Mouse (Mus musculus): ENCODE measurements around the gene Lgals9.

Gene Lgals9

DNA sequence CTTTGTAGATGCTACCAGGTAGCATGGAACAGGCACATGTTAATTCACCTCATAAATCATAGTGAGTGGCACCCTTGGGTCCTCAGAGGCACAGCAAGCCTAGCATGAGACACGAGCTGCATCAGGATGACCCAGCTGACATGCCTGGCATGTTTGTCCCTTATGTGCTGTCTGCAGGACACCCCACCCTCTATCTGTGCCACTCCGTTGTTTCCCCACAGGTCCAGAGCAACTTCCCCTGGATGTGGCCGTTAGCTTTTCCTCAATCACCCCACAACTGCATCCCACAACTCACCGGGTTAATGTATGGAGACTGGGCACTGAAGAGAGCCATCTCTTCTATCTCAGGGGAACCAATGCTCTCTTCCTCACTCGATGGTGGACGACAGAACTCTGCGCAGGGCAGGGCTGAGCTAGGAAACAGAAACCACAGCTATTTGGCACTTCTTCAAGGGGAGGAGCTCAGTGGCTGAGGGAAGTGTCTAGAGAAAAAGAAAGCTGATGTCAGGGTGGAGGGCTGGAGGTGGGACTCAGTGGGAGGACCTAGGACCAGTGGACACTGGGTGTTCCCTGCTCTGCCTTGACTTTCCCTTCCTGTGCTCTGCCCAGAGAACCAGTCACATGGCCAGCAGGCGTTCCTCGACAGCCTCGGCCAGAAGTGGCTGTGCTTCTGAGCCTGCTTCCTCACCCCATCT, at the start of gene Lgals9:
Lgals9 (minus strand) TSS at position 464 of the 695 bp plus-strand sequence.
- DNase-seq (ENCODE audit: low spot score), result peak; percentile 51

DNA sequence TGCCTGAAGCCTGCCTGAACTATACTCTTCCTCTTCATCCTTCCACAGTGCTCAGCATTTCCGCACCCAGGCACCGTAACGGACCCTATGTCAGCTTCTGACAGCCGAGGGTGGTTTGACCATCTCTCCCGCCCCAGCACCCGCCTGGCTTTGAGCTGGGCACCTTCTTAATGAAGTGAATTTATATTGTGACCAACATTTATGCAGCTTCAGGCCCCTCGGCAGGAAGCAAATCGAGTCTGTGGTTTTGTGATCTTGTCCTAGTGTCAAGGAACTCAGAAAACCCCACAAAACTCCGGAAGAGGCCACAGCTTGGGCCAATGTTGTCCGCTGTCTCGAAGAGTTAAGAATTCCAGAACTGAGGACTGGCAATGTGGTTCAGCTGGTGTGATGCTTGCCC, 48.9 kb upstream of the Lgals9 start:
- no peak for DNase-seq (ENCODE audit: low spot score)

DNA sequence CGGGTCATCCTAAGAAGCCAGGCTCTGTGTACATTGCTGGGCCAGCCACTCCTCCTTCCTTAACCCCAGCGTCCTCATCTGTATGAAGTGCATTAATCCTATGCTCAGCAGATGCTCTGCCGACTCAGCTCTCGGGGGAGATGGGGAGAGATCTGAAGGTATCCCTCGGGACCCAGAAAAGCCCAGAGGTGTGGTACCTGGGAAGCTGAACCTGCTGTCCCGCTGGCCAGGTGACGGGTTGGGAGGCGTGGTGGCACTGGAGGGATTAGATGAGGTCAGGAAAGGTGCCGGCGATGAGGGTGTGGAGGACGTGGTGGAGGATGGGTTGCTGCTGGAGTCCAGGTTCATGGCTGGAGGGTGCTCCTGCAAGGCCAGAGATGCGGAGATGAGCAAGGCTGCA, 48.3 kb upstream of the Lgals9 start:
- DNase-seq (ENCODE audit: low spot score), result no peak

DNA sequence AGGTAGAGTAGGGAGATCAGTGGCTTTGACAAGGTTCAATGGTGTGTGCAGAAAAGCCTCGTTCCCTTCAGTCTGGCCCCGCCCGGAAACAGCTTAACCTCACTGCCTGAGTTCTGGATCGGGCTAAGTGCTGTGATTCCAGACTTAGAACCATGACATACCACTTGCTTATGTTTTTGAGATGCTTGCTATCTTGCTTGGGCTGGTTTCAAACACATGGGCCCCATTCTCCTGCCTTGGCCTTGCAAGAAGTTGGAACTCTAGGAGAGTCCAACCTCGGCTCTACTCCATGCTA, 46.7 kb upstream of the Lgals9 start:
- DNase-seq (ENCODE audit: low spot score), result no peak

DNA sequence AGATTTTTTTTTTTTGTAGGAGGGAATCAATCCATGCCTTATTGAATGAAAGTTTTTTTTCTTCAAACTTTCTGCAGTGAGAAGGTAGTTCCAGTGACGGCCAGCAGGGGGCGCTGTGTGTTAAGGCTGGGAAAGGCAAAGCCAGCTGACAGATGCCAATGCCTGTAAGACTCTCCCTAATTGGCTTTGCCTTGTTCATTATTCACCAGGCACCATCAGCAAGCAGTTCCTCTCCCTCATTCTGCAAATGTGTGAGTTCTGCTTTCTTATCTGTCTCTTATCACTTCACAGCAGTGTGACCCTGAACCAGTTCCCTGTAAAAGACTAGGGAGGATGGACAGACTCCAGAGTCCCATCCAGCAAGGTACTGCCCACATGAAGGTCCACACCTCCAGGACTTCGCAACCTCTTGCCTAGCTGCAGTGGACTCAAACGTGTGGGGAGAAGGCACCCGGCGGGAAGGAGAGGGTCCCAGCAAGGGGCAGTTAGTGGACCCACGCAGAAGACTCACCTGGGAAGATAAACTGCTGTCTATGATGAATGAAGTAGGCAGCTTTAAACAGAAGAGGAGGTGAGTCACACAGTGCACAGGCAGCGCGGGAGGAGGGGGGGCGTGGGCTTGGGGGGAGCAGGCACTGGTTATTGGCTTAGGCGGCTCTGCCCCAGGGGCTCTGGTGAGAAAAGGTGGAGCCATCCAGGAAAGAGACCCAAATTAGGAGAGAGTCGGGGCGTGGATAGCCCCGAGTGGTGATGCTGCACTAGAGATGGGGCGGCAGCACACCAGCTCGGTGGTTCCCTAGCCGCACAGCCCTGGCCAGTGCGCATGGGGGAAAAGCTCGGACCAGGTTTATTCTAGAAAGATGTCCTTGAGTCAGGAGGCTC, 46.1 kb upstream of the Lgals9 start:
- peak; percentile 85 for DNase-seq (ENCODE audit: low spot score)

DNA sequence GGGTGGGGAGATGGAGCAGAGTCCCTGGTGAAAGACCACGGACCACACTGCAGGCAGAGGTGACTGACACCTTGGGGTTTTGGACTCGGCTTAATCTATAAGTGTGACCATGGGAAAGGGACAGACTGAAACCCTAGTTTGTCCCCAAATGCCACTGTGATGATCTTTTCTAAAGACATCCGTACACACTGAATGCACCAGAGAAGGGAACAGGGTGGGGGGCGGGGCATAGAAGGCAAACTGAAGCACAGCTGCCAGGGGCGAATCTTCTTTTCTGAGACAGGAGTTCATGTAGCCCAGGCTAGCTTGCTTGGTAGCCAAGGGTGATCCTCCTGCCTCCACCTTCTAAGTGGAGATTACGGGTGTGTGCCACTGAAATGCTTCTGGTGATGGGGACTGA, 39.0 kb upstream of the Lgals9 start:
- no peak for DNase-seq (ENCODE audit: low spot score)

DNA sequence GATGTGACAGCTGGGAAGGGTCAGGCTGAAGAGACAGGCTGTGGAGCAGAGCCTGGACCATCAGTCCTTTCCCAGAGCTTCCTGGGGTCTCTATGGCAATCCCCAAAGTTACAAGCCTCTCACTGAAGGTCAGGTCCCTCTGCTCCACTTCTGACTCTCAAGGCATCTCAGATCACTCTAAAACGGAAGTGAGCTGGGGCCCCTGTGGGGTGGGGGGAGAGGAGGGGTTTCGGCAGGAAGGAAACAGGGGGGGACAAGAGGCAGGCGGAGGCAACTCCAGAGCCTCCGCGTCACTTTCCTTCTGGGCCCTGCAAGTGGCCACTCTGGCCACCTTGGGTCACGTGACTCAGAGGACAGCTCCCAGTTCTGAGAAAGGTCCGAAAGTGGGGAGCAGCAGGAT, 38.6 kb upstream of the Lgals9 start:
- DNase-seq (ENCODE audit: low spot score), result no peak

DNA sequence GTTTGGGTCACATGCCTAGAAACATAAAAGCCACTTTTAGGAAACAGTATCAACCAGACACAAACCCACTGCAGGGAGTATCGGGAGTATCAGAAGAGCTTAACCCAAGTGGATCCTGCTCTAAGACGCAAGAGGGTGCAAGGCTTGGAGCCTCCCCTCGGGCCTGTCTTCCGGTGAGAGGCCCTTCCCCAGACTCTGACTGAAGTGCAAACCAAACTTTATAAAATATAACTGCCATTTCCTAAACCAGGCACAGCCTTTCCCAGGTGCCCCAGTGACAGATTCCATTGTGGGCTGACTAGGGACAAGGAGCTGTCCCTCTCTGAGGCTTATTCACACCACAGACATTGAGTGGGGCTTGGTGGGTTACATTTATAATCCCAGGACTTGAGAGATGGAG, 38.1 kb upstream of the Lgals9 start:
- no peak for DNase-seq (ENCODE audit: low spot score)

DNA sequence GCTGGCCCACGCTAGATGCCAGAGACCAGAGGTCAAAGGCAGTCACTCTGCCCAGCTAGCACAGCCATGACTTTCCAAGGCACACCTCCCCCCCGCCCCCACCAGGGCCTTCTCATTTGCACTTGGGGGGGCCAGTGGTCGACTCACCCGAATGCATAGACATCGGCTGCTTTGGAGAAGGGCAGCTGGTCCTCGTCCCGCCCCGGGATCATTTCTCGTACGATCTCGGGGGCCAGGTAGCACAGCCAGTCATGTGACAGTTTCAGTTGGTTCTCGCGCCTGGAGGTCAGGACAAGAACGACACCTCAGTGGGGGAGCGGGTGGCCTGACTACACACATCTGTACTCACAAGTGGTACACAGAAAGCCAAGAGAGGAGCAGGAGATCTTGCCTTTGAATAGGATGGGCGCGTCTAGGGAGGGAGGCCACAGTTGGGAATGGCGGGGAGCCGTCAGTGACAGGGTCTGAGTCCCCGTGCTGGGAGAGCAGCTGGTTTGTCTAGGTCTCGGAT, 35.8 kb upstream of the Lgals9 start:
- DNase-seq (ENCODE audit: low spot score), result no peak

DNA sequence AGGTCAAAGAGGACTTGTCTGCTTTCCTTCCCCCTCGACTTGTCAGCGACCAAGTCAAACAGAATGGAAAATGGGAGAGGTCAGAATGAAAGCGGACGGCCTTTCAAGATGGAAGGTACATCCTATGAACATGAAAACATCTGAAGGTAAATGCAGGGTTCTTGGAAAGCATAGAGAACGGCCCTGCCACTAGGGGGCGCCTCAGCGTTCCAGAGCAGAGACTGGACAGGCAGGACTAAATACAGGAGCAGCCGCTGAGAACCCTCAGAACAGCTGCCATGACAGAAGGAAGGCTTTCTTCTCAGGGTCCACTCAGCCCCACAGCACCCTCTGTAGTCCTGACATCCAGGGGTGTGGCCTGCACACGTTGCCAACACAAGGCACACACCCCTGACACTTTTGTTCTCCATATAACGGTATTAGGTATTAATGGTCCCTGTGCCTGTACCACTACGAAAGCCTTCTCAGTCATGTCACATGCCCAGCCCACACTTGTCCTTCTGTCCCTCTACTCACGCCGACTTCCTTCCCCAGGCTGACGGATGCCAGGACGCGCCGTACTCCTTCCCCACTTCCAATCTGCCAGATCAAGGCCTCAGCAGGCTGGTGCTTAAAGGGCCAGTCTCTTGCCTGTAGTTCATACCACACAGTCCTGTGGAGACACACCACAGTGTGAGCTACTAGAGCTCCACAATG, 35.2 kb upstream of the Lgals9 start:
- DNase-seq (ENCODE audit: low spot score), result no peak

DNA sequence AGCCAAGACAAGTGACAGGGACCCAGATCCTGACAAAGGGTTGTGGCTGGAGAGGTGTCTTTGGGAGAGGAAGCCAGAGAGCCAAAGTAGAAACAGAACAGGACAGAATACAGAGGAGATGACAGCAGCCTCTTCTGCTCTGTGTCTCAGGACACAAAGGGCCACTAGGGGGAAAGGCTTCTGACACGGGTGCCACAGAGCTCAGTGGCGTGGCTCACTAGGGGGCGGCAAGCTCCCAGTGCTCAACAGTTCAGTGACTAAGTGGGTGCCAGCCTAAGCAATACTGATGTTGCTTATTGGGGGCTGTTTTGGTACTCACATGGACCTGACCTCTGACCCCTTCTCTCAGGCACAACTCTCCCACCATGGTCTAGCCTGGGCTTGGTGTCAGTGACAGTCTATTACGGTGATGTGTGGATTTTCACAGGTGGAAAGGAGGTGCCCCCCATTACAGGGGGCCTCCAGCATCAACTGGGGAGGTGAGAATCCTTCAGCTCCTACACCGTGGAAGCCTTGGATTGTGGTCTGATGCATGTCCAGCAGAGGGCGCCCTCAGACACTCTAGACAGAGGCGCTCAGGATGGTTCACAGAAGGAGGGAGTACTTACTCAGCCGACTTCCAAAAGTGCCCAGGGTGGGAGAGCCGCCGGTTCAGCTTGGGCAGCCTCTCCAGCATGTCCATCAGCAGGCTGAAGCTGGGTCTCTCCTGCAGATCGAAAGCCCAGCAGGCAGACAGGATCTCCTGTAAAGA, 34.4 kb upstream of the Lgals9 start:
- DNase-seq (ENCODE audit: low spot score), result peak; percentile 73

DNA sequence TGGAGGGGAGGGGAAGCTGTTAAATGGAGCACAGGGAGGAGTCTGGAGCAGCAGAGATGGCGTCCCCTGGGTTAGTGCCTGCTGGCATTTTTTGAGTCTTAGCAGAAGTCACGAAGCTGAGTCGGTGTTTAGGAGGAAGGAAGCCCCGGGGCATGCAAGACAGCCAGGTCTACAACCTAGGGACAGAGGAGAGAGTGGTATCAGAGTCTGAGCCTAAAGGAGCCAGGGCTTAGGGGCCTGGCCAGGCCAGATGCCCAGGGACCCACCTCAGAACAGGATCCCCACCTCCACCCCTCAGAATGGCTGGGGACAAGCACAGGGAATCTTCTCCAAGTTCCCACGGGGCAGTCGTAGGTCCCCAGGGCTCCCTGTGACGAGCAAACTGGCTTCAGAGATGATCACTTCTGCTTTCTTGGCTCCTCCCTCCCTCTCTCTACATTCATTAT, 32.4 kb upstream of the Lgals9 start:
- no peak for DNase-seq (ENCODE audit: low spot score)

DNA sequence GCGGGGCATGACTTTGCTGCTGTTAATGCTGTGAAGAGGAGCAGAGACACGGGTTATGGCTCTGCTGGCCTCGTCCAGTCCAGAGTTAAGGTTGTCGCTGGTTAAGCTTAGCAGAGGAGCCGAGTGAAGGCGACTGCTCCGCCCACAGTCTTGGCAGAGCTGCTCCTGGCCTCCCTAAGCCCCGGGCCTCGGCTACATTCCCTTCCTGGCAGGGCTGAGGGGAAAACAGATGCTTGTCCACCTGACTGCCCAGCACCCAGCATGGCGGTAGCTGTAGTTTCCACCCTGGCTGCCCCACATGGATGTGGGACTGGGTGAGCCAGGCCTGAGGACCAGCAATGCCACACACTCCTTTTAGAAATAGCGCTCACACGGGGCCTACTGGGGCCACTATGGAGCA, 31.5 kb upstream of the Lgals9 start:
- no peak for DNase-seq (ENCODE audit: low spot score)

DNA sequence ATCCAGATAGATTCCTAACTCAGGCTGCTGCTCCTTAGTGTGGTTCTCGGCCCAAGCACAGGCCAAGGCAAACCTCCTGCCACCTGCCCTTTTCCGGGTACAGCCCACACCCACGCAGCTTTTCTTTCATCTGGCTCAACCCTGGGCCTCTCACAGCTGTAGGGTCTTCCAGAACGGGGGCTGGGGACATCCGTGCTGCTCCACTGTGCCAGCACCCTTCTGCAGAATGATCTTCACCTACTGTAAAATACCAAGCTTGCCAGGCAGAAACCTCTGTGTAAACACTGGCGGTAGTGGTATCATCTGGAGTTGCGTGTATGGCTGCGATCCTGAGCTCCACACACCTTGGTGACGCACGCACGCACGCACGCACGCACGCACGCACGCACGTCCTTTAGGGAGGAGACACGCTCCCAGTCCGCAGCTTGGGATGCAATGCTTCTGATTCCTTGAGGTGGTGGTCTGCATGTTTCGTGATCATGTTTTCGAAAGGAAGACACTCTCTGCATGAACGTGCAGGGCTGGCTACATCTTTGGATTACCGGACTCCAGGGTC, 31.0 kb upstream of the Lgals9 start:
- no peak for DNase-seq (ENCODE audit: low spot score)

DNA sequence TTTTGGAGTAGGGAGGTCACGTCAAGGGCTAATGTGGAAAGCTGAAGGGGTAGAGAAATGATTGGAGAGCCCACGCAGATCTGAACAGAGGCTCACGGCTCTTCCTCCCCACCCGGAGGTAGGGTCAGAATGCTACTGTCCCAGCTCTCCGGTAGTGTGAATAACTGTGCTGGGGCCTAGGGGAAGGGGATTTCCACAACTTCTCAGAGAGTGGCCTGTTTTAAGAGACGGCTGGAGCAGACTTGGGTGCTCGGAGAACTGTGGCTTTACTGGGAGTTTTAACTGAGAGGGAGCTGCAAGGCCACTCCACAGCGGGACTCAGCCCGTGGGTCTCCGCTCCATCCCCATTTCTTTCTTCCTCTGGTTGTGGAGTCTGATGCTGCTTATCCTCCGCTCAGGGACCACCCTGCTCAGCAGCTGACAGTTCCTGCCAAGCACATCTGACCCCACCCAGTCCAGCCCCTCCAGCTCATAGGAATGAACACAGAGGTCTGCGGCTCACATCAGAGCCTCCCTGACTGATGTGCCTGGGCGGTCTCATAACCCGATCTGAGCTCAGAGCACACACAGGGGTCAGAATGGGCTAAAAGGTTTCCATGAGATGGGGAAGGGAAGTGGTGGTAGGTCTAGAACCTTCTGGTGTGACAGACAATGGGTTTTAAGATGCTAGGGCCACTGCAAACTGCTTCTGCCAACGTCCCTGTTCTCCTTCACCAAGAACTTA, 30.0 kb upstream of the Lgals9 start:
- no peak for DNase-seq (ENCODE audit: low spot score)

DNA sequence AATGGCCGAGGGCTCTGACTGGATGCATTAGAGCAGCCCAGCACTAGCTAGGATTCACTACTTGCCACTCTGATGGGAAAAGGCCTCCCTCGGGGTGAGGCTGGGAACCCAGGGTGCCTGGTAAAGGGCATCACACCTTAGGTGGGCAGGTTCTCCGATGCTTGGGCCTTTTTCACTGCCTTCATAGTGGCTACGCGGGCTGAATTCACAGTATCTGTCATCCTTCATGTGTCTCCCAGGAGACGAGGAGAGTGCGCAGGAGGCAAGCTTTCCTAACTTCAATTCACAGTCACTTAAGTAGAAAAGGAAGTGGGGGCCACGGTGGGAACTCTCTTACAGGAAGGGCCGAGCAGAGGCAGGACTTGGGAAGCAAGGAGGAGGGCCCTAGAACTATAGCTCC, 29.1 kb upstream of the Lgals9 start:
- no peak for DNase-seq (ENCODE audit: low spot score)

DNA sequence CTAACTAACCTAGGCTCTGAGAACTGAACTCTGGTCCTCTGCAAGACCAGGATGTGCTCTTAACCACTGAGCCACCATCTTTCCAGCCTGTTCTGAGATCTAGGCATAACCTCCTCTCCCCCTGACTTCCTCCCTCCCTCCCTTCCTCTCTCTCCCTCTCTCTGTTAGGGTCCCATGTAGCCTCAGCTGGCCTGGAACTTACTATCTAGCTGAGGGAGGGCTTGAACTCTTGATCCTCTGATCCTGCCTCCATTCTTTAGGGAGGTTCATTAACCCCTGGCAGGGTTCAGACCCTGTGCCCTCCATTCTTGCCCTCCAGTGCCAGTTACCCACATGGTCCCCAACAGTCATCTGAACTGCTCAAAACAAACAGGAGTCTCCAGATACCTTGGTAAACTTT, 28.3 kb upstream of the Lgals9 start:
- DNase-seq (ENCODE audit: low spot score), result no peak

DNA sequence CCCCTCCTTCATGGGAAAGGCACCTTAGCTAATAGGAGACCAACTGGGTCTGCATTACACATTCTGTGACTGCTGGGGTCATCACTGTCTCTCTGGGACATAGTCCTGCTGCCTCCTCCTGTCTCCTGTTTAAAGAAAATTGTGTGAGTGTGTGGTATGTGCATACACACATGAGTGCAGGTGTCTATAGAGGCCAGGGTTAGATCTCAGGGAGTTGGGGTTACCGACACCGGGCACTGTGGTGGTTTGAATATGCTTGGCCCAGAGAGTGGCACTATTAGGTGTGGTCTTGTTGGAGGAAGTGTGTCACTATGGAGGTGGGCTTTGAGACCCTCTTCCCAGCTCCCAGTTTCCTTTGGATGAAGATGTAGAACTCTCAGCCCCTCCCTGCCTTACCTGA, 27.8 kb upstream of the Lgals9 start:
- DNase-seq (ENCODE audit: low spot score), result no peak

DNA sequence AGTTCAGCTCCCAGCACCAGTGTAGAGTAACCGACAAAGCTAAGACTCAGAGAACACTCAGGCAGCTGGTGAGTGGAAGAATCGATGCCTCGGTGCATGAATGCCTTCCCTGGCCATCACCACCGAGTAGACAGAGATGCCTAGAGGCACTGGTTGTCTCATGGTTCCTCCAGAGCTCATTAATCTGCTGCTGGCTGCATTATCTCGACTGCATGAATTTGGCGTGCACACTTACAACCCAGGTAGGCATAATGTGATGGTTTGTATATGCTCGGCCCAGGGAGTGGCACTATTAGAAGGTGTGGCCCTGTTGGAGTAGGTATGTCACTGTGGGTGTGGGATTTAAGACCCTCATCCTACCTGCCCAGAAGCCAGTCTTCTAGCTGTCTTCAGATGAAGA, 24.1 kb upstream of the Lgals9 start:
- no peak for DNase-seq (ENCODE audit: low spot score)

DNA sequence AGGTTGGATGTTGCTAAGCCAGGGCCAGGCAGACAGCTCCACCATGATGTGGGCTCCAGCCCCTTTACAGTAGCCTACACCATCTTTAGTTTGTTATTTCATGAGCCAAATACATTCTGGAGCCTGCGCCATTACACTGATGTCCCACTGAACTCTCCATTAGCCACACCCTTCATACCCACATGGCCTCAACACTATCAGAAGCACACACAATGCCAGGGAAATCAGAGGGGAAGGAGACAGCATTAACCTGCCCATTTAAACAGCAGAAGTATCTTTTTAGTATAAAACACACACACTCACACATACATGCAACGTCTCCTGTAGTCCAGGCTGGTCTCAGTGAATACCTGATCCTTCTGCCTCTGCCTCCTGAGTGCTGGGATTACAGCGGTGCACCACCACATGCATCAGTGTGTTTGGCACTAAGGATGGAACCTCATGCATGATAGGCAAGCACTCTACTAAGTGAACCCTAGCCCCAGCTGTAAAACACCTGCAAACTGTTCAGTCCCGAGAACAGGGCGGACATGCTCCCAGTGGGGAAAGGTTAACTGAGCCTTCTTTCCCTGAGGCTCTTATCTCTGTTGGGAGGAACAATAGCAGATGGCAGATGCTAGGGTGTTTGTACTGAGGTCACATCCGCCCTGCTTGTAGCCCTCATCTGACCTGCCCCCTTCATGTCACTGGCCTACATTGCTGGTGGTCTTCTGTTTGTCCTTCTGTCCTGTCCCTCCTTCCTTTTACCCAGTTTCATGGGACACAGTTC, 23.4 kb upstream of the Lgals9 start:
- no peak for DNase-seq (ENCODE audit: low spot score)

Measured in ovary, postnatal 36 days (tissue).